Mouse (Mus musculus) cortical plate, adult 2 months (tissue): ENCODE measurements around the gene Pax3. TPM values are rescaled to one million over a fixed set of nuclear protein-coding genes. Genes with fewer than 3 reads are reported as not detected.

ENCODE experiments used
- H3K27ac ChIP-seq: fragments of 200-500 bp; 2 replicates; pipeline ENCODE4 v1.5.1; 2012; ENCODE audit warnings: low read length, control low read depth, inconsistent platforms; ENCODE audit not compliant: insufficient read depth
- H3K4me1 ChIP-seq: fragments of 200-500 bp; 2 replicates; pipeline ENCODE4 v1.6.1; 2011; ENCODE audit warnings: low read length; ENCODE audit not compliant: control insufficient read depth, insufficient read depth
- H3K4me3 ChIP-seq: fragments of 200-500 bp; 2 replicates; pipeline ENCODE4 v1.5.1; 2011; ENCODE audit warnings: mild to moderate bottlenecking, low read length, control low read depth; ENCODE audit not compliant: insufficient read depth
- CTCF ChIP-seq: fragments of 200-500 bp; IDR thresholded peaks from 2 replicates; pipeline ENCODE4 v1.5.1; 2011; ENCODE audit warnings: mild to moderate bottlenecking, control low read depth, low read length; ENCODE audit not compliant: insufficient read depth; ENCODE audit errors: extremely low read depth
- POLR2A ChIP-seq: fragments of 200-500 bp; IDR thresholded peaks from 2 replicates; pipeline ENCODE4 v1.6.1; 2011; ENCODE audit warnings: mild to moderate bottlenecking, low read length, control low read depth; ENCODE audit not compliant: insufficient read depth; ENCODE audit errors: extremely low read depth
- polyA plus RNA-seq: library from polyadenylated mRNA; depleted of rRNA; stranded (reverse); fragments of >200 nt; gene quantifications from 2 replicates; pipeline ENCODE4 v1.2.3, GENCODE M21; 2012

Pax3 gene
- polyA plus RNA-seq, 1 experiment: not detected

- H3K4me3 ChIP-seq: no peak overlapping the region
- H3K4me1 ChIP-seq: no peaks in the 10 kb centered on the region
- H3K27ac ChIP-seq: no peak overlapping the region
- TF ChIP-seq CTCF (no peak), POLR2A (no peak)
These were observed 54.0 kb downstream of the Pax3 start for GRCm38 (mm10) chr1:78142912-78143311.

GRCm38 (mm10) chr1:78141741-78142501 lies 55.0 kb downstream of the Pax3 start:
- Histone ChIP-seq H3K4me1 (no peaks in the 10 kb centered on the region), H3K27ac (no peak overlapping the region), H3K4me3 (no peak overlapping the region)
- TF ChIP-seq POLR2A (no peak), CTCF (no peak)

- Histone ChIP-seq H3K4me1 (no peaks in the 10 kb centered on the region), H3K27ac (no peak overlapping the region), H3K4me3 (no peak overlapping the region)
- TF ChIP-seq POLR2A (no peak), CTCF (no peak)
These were observed 55.6 kb downstream of the Pax3 start for GRCm38 (mm10) chr1:78141314-78141713.

- no peaks in the 10 kb centered on the region for H3K4me1 ChIP-seq
- no peak overlapping the region for H3K27ac ChIP-seq
- H3K4me3 ChIP-seq: no peak overlapping the region
- TF ChIP-seq CTCF: no peak
- TF ChIP-seq POLR2A: no peak
These were observed 56.2 kb downstream of the Pax3 start for GRCm38 (mm10) chr1:78140505-78141303.

GRCm38 (mm10) chr1:78139287-78139686 lies 57.6 kb downstream of the Pax3 start:
- Histone ChIP-seq H3K4me3 (no peak overlapping the region), H3K4me1 (no peaks in the 10 kb centered on the region), H3K27ac (no peak overlapping the region)
- TF ChIP-seq POLR2A (no peak), CTCF (no peak)

GRCm38 (mm10) chr1:78129267-78129666 lies 67.7 kb downstream of the Pax3 start:
- no peak overlapping the region for H3K4me3 ChIP-seq
- no peak for TF ChIP-seq CTCF
- no peak for TF ChIP-seq POLR2A
- no peak overlapping the region for H3K27ac ChIP-seq
- H3K4me1 ChIP-seq: no peaks in the 10 kb centered on the region

GRCm38 (mm10) chr1:78119899-78120560 lies 76.9 kb downstream of the Pax3 start:
- Histone ChIP-seq H3K4me3 (no peak overlapping the region), H3K27ac (no peak overlapping the region), H3K4me1 (no peaks in the 10 kb centered on the region)
- no peak for TF ChIP-seq POLR2A
- no peak for TF ChIP-seq CTCF

- TF ChIP-seq CTCF (no peak), POLR2A (no peak)
- no peak overlapping the region for H3K4me3 ChIP-seq
- H3K4me1 ChIP-seq: no peaks in the 10 kb centered on the region
- no peak overlapping the region for H3K27ac ChIP-seq
These were observed 80.9 kb downstream of the Pax3 start for GRCm38 (mm10) chr1:78116046-78116445.

- H3K4me3 ChIP-seq: no peak overlapping the region
- H3K4me1 ChIP-seq: no peaks in the 10 kb centered on the region
- TF ChIP-seq CTCF: no peak
- TF ChIP-seq POLR2A: no peak
- no peak overlapping the region for H3K27ac ChIP-seq
These were observed 86.6 kb downstream of the Pax3 start for GRCm38 (mm10) chr1:78110311-78110710.
